Mouse (Mus musculus) hindbrain, embryonic 12.5 days (tissue): ENCODE results near the gene Dtd2. TPM values are rescaled to one million over a fixed set of nuclear protein-coding genes. Genes with fewer than 3 reads are reported as not detected.

Experiments used
- ATAC-seq: fragments of 200-750 bp; cut with Nextera tagmentation; 2 replicates; pipeline ENCODE4 v1.8.0; 2017; ENCODE audit warnings: moderate TSS enrichment; ENCODE audit not compliant: low FRiP score
- H3K27ac ChIP-seq: fragments of 300-500 bp; sonication (generic); 2 replicates; pipeline ENCODE4 v1.5.1; 2016; ENCODE audit warnings: mild to moderate bottlenecking
- H3K27me3 ChIP-seq: fragments of 300-500 bp; sonication (generic); 2 replicates; pipeline ENCODE4 v1.6.1; 2016; ENCODE audit warnings: mild to moderate bottlenecking
- H3K36me3 ChIP-seq: fragments of 300-500 bp; sonication (generic); 2 replicates; pipeline ENCODE4 v1.6.1; 2016; ENCODE audit warnings: mild to moderate bottlenecking
- H3K4me1 ChIP-seq: fragments of 300-500 bp; sonication (generic); 2 replicates; pipeline ENCODE4 v1.6.1; 2016
- H3K4me2 ChIP-seq: fragments of 300-500 bp; sonication (generic); replicated peaks from 2 replicates; pipeline ENCODE4 v1.6.1; 2016; ENCODE audit warnings: mild to moderate bottlenecking
- H3K4me3 ChIP-seq: fragments of 300-500 bp; sonication (generic); 2 replicates; pipeline ENCODE4 v1.5.1; 2016; ENCODE audit warnings: mild to moderate bottlenecking
- H3K9ac ChIP-seq: fragments of 300-500 bp; sonication (generic); 2 replicates; pipeline ENCODE4 v1.6.1; 2016; ENCODE audit warnings: mild to moderate bottlenecking, moderate library complexity
- H3K9me3 ChIP-seq: fragments of 300-500 bp; sonication (generic); replicated peaks from 2 replicates; pipeline ENCODE4 v1.6.1; 2016; ENCODE audit warnings: mild to moderate bottlenecking
- WGBS: fragments of 180-500 bp; shearing (Covaris S2); methylation state at CpG from one replicate; pipeline ENCODE4 v1.1.7; 2016; 5-methylcytosine and 5-hydroxymethylcytosine counted together
- polyA plus RNA-seq: library from polyadenylated mRNA; unstranded; fragments of >200 nt; fragmentation: Nextera tagmentation; extraction: Ambion mirVana; gene quantifications from 2 replicates; pipeline ENCODE4 v1.2.1, GENCODE M21; 2016

The Dtd2 gene
- 17.2 and 18.0 TPM in 2 replicates for polyA plus RNA-seq

DNA sequence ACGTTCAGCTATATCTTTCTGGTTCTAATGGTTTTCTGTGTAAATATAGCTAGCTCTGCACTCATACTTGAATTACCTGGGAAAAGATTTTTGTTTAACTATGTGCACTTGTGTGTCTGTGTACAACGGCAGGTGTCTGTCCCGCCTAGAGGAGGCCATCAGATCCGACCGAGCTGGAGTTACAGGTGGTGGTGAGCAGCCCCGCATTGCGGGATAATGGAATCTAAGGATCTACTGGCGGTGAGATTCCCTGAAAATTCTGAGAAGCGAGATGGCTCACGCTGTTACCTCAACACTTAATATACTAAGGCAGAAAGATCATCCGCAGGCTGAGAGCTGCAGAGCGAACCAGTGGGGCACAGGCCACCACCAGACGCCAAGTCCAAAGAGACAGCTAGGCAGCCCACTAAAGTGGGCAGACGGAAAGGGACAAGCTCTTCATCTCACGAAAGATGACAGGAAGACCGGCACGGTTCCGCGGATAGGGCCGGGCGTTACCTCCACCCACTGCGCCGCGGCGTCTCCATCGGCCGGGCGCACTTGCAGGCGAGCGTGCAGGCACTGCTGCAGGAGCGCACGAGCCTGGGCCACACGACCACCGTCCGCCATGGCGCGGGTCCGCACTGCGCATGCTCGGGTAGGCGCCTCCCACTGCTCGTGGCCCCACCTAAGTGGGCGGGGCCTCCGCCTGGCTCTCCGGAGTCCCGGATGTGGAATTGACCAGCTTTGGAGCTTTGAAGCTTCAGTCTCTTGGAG lies at the start of gene Dtd2:
Gene Dtd2 (minus strand): TSS at position 625 of the 756 bp plus-strand sequence.
- Histone ChIP-seq H3K4me2 (peak within 1 kb of the TSS; percentile 55), H3K9me3 (no peaks in the 10 kb centered on the region), H3K27ac (peak within 1 kb of the TSS; percentile 64; the same call in 1 of the 2 replicates), H3K9ac (peak within 1 kb of the TSS; percentile 73), H3K4me1 (peaks cover 8% of the 10 kb centered on the region), H3K36me3 (peaks cover 6% of the 10 kb centered on the region; the same call in 1 of the 2 replicates), H3K27me3 (no peaks in the 10 kb centered on the region), H3K4me3 (peak within 1 kb of the TSS; percentile 73)
- peak; percentile 94 for ATAC-seq
- WGBS = 2% methylated on average over 46 of the region's 46 CpGs

DNA sequence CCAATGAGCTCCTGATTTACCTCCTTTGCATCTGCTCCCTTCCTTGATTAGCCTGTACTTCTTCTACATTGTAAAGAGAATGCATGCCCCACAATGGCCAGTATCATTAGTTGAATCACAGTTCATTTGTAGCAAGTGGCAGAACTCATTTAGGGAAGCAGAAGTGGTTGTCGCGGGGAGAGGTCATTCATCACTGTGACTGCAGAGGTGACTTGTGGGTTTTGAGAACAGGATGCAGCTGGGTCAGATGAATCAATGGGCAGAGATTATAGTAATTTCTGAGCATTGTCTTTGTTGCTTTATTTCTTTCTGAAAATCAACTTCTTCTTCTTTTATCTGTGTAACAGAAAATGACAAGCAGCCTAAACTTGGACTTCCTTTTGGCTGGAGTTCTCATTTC lies 43.0 kb upstream of the Dtd2 start:
- no peak for ATAC-seq
- 52% methylated on average over 2 of the region's 2 CpGs for WGBS
- Histone ChIP-seq H3K4me3 (no peak overlapping the region), H3K9me3 (no peaks in the 10 kb centered on the region), H3K27ac (no peak overlapping the region), H3K27me3 (no peaks in the 10 kb centered on the region), H3K36me3 (no peaks in the 10 kb centered on the region), H3K9ac (no peak overlapping the region), H3K4me2 (no peak overlapping the region), H3K4me1 (no peaks in the 10 kb centered on the region)

DNA sequence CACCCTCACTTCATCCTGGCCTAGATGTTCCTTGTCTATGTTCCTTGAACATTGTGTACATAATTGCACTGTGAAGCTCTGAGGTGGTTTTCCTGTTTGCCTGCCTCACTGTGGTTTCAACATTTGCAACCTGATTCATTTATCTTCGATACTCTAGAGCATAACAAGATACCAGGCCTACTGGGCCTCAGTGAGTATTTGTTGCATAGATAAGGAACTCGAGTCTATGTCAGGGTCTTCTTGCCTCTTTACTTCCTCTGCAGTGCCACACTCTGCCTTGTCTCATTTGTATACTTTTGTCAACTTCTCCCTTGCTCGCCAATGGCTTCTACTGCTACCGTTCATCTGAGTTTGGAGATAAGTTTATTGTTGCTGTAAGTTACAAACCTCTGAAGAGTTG lies 40.1 kb upstream of the Dtd2 start:
- no peak overlapping the region for H3K9ac ChIP-seq
- no peaks in the 10 kb centered on the region for H3K9me3 ChIP-seq
- no peaks in the 10 kb centered on the region for H3K27me3 ChIP-seq
- no peak overlapping the region for H3K4me2 ChIP-seq
- no peak overlapping the region for H3K4me3 ChIP-seq
- 86% methylated on average over 4 of the region's 4 CpGs for WGBS
- H3K27ac ChIP-seq = no peak overlapping the region
- no peaks in the 10 kb centered on the region for H3K36me3 ChIP-seq
- no peak for ATAC-seq
- no peaks in the 10 kb centered on the region for H3K4me1 ChIP-seq

DNA sequence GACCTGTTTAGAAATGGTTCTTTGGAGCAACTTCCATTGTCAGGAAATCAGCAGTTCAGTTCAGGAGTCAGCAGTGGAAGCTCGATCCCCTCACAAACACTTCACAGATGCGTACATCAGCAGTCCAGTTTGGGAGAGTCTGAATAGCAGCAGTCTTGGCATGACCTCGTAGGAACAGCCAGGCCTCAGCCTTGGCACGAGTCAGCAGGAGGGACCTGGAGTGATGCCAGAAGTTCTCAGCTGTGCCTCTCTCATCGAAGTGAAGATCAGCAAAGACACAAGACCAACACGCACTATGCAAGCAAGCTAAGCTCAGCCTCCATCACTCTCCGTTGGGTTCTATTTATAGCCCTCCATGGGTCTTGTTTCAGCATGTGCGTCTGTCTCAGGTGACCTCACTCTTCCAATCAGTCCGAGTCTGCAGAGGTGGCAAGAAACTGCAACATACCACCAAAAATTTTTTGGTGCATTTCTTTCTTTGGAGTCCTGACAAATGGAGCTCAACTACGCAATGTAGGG lies 36.6 kb upstream of the Dtd2 start:
- H3K27me3 ChIP-seq = no peaks in the 10 kb centered on the region
- no peak overlapping the region for H3K4me2 ChIP-seq
- H3K4me1 ChIP-seq = no peaks in the 10 kb centered on the region
- no peak overlapping the region for H3K9ac ChIP-seq
- no peak overlapping the region for H3K4me3 ChIP-seq
- 79% methylated on average over 10 of the region's 10 CpGs for WGBS
- no peaks in the 10 kb centered on the region for H3K36me3 ChIP-seq
- no peaks in the 10 kb centered on the region for H3K9me3 ChIP-seq
- no peak for ATAC-seq
- H3K27ac ChIP-seq = no peak overlapping the region

DNA sequence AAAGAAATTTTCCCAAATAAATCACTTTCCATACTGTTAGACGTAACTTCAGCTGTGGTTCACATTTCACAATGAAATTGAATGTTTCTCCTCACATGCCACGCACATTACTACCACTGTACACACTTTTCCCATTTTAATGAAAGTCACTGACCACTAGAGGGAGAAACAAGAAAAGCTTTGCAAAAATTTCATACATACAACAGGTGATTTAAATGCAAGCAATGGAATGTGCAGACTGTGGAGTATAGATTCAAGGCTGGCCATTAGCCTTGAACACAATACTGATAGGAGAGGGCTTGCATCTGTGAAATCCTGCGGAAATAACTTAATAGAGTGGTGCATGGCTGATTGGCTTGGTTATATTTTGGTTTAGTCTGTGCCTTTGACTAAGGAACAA lies 32.1 kb upstream of the Dtd2 start:
- H3K36me3 ChIP-seq = no peaks in the 10 kb centered on the region
- no peak overlapping the region for H3K9ac ChIP-seq
- no peaks in the 10 kb centered on the region for H3K4me1 ChIP-seq
- H3K27ac ChIP-seq = no peak overlapping the region
- H3K27me3 ChIP-seq = no peaks in the 10 kb centered on the region
- WGBS = 67% methylated on average over 3 of the region's 3 CpGs
- no peak overlapping the region for H3K4me3 ChIP-seq
- H3K9me3 ChIP-seq = no peaks in the 10 kb centered on the region
- H3K4me2 ChIP-seq = no peak overlapping the region
- ATAC-seq = no peak

DNA sequence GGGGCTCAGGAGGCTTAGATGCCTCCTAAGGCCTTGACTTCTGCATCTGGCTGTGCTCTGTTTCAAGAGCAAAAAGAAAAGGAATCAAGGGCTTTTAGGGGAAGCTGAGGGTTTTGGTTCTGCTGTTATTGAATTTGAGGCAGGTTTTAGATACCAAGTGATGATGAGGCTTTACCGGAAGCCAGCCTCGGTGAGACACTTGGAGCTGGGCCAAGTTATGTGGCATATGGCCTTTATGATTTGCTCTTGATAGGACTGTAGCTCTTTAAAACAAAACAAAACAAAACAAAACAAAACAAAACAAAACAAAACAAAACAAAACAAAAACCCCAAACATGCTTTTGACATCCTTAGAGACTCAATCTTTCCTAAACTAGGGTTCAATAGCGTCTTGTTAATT lies 28.7 kb upstream of the Dtd2 start:
- no peaks in the 10 kb centered on the region for H3K9me3 ChIP-seq
- H3K4me1 ChIP-seq = no peaks in the 10 kb centered on the region
- 93% methylated on average over 3 of the region's 3 CpGs for WGBS
- no peak overlapping the region for H3K9ac ChIP-seq
- no peak overlapping the region for H3K4me3 ChIP-seq
- H3K27me3 ChIP-seq = no peaks in the 10 kb centered on the region
- no peaks in the 10 kb centered on the region for H3K36me3 ChIP-seq
- ATAC-seq = no peak
- no peak overlapping the region for H3K27ac ChIP-seq
- H3K4me2 ChIP-seq = no peak overlapping the region

DNA sequence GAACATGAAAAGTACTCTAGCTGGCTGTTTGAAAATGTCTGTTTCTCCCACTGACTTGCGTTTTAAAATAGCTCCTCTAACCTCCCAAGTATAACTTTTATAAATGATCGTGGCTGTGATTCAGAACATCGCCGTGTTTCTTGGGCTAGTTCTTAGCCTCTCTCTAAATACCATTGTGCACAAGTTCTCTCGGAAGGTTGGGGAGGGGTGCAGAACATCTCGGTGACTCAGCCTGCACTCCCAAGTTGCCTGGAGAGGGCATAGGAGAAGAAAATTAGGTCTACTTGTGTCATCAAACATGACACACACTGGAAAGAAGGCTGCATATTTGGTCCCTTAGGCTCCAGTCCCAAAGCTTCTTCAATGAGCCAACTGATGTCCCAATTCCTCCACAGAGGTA lies 26.0 kb upstream of the Dtd2 start:
- Histone ChIP-seq H3K27ac (no peak overlapping the region), H3K27me3 (no peaks in the 10 kb centered on the region), H3K9me3 (no peaks in the 10 kb centered on the region), H3K36me3 (no peaks in the 10 kb centered on the region), H3K9ac (no peak overlapping the region), H3K4me2 (no peak overlapping the region), H3K4me3 (no peak overlapping the region), H3K4me1 (no peaks in the 10 kb centered on the region)
- no peak for ATAC-seq
- WGBS = 94% methylated on average over 6 of the region's 6 CpGs

DNA sequence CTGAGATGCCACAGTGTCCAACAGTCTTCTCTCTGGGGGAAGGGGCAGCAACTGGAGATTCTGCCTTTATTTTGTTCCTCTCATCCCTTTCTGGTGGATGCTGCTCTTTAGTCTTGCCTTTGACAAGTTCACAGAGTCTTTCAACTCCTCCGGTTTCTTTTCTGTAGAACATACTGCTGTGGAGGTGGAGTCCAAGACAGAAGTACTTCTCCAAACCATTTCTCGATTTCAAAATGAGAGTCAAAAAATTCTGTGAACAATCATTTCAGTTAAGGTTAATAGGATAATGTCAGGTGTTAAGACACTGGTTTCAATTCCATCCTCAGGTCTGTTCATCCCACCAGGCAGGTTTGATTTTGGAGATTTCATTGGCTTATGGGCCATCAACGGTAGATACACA lies 21.7 kb upstream of the Dtd2 start, which contains the start of gene Gpr33:
Gene Gpr33 (minus strand): TSS at position 101 of the 400 bp plus-strand sequence.
- Histone ChIP-seq H3K27me3 (no peaks in the 10 kb centered on the region), H3K4me2 (no peak within 1 kb of the TSS), H3K9ac (no peak within 1 kb of the TSS), H3K9me3 (no peaks in the 10 kb centered on the region), H3K36me3 (no peaks in the 10 kb centered on the region), H3K27ac (no peak within 1 kb of the TSS), H3K4me3 (no peak within 1 kb of the TSS), H3K4me1 (no peaks in the 10 kb centered on the region)
- 96% methylated on average over 3 of the region's 3 CpGs for WGBS
- ATAC-seq = no peak

DNA sequence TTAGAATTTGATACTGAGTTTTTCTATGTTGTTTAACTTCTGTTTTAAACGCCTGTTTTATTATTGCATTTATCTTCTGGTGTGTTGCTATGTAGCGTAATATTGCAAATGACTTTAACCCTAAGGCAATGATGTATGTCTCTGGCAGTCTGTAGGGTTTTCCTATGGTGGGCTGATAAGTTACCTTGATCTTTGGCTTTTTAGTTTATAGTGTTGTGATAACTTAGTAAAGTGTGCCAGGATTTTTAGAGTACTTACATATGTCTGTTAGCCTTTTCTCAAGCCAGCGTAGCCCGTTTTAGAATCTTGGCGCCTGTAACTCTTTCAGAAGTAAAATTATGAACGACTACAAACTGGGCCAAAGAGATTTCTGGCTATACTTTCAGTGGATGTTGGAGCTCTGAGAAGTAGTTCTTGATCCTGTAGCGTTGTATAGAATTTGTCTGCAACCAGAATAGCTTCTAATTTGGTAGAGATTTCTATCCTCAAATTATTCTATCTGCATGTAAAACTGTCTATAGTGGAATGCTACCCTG lies 8.3 kb upstream of the Dtd2 start:
- H3K9me3 ChIP-seq = no peaks in the 10 kb centered on the region
- H3K27me3 ChIP-seq = no peaks in the 10 kb centered on the region
- H3K9ac ChIP-seq = no peak overlapping the region
- no peak overlapping the region for H3K4me2 ChIP-seq
- H3K4me1 ChIP-seq = peaks cover 5% of the 10 kb centered on the region; the same call in 1 of the 2 replicates
- no peak overlapping the region for H3K4me3 ChIP-seq
- no peaks in the 10 kb centered on the region for H3K36me3 ChIP-seq
- no peak overlapping the region for H3K27ac ChIP-seq
- WGBS = 92% methylated on average over 7 of the region's 7 CpGs
- no peak for ATAC-seq

DNA sequence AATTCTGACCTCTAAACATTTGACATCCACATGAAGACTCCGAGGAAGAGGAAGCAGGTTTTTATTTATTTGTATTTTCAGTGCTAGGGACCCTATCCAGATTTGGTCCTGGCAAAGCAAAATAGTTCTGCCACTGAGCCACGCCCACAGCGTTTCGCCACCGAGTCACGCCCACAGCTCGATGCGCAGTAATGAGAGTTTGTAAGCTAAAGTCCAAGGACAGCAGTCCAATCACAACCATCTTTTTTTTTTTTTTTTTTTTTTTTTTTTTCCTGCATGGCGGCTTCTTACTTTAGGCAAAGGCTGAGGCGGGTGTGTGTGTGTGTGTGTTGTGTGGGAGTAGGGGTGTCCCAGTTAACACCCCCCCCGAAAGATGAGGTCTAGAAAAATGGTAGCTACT lies 7.7 kb upstream of the Dtd2 start:
- no peak overlapping the region for H3K4me2 ChIP-seq
- H3K9me3 ChIP-seq = no peaks in the 10 kb centered on the region
- no peak overlapping the region for H3K4me3 ChIP-seq
- H3K4me1 ChIP-seq = peaks cover 5% of the 10 kb centered on the region; the same call in 1 of the 2 replicates
- H3K9ac ChIP-seq = no peak overlapping the region
- 85% methylated on average over 11 of the region's 11 CpGs for WGBS
- ATAC-seq = no peak
- no peak overlapping the region for H3K27ac ChIP-seq
- H3K27me3 ChIP-seq = no peaks in the 10 kb centered on the region
- H3K36me3 ChIP-seq = no peaks in the 10 kb centered on the region

DNA sequence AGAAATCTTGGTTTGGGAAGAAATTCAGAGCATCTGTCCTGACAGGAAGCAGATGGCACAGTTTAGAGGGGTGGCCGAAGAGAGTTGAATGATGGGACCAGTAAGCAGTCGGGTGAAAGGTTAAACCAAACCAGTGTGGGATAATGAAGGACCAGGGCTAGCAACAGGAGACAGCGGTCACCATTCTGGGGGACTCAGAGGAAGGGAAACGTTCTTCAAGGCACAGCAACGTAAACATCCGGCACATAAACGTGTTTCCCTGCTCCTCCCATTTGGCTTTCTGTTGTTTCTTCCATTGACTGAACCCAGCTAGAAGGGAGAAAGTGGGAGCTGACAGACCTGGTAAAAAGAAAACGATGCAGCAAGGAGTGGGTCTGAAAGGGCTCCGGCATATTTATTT lies 7.0 kb upstream of the Dtd2 start:
- H3K27me3 ChIP-seq = no peaks in the 10 kb centered on the region
- no peak overlapping the region for H3K9ac ChIP-seq
- H3K4me3 ChIP-seq = no peak overlapping the region
- H3K36me3 ChIP-seq = no peaks in the 10 kb centered on the region
- no peak overlapping the region for H3K27ac ChIP-seq
- H3K4me2 ChIP-seq = no peak overlapping the region
- H3K9me3 ChIP-seq = no peaks in the 10 kb centered on the region
- ATAC-seq = no peak
- WGBS = 53% methylated on average over 9 of the region's 9 CpGs
- H3K4me1 ChIP-seq = peaks cover 5% of the 10 kb centered on the region; the same call in 1 of the 2 replicates

DNA sequence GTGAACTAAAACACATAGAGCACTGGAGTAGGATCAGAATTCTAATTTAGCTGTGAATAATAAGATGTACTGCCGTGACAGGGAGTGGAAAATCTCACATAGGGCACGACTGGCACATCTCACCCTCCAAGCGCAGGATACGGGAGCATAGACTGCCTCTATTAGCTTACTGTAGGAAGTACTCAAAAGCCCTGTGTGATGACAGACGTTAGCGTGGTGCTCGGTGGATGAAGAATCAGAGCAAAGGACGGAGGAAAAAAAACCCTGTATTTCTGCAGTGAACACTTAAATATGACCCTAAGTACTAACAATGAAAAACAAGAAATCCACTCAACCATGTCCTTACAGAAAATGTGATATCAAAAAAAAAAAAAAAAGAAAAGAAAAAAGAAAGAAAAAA lies 5.9 kb upstream of the Dtd2 start:
- WGBS = 84% methylated on average over 8 of the region's 8 CpGs

DNA sequence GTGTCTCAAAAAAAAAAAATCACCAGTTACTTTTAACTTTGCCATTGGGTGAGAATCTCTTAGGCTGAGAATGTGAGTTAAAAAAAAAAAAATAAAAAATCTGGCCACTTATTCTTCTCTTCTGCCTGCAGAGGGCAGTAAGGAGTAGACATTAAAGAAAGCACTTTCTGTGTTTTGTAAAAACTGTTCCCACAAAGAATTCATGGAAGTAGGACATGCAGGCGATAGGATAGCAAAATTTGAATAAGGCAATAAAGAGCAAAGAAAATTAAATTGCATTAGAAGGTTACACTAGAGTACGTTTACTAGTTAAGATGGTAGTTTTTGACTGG lies 4.3 kb upstream of the Dtd2 start:
- no peaks in the 10 kb centered on the region for H3K36me3 ChIP-seq
- H3K9me3 ChIP-seq = no peaks in the 10 kb centered on the region
- 0 out of 2 replicates have a peak overlapping the region, but pooled peaks have one; percentile 19 for H3K4me3 ChIP-seq
- WGBS = 60% methylated on average over 2 of the region's 2 CpGs
- H3K9ac ChIP-seq = no peak overlapping the region
- no peaks in the 10 kb centered on the region for H3K27me3 ChIP-seq
- no peak for ATAC-seq
- H3K4me2 ChIP-seq = peak overlapping the region; percentile 36
- H3K4me1 ChIP-seq = peaks cover 8% of the 10 kb centered on the region
- H3K27ac ChIP-seq = 0 out of 2 replicates have a peak overlapping the region, but pooled peaks have one; percentile 52

More for the DNA sequence above, 5.9 kb upstream of the Dtd2 start:
- H3K4me3 ChIP-seq = no peak overlapping the region
- ATAC-seq = no peak
- H3K36me3 ChIP-seq = no peaks in the 10 kb centered on the region
- no peak overlapping the region for H3K27ac ChIP-seq
- H3K4me1 ChIP-seq = peaks cover 5% of the 10 kb centered on the region; the same call in 1 of the 2 replicates
- no peaks in the 10 kb centered on the region for H3K9me3 ChIP-seq
- no peak overlapping the region for H3K4me2 ChIP-seq
- no peaks in the 10 kb centered on the region for H3K27me3 ChIP-seq
- no peak overlapping the region for H3K9ac ChIP-seq
